Mouse (Mus musculus): ENCODE results near the gene R3hdm4. TPM values are rescaled to one million over a fixed set of nuclear protein-coding genes. Genes with fewer than 3 reads are reported as not detected.

The R3hdm4 gene
- total and polyA plus RNA-seq, 3 experiments = 29.1 to 105 TPM; not detected in 1

DNA sequence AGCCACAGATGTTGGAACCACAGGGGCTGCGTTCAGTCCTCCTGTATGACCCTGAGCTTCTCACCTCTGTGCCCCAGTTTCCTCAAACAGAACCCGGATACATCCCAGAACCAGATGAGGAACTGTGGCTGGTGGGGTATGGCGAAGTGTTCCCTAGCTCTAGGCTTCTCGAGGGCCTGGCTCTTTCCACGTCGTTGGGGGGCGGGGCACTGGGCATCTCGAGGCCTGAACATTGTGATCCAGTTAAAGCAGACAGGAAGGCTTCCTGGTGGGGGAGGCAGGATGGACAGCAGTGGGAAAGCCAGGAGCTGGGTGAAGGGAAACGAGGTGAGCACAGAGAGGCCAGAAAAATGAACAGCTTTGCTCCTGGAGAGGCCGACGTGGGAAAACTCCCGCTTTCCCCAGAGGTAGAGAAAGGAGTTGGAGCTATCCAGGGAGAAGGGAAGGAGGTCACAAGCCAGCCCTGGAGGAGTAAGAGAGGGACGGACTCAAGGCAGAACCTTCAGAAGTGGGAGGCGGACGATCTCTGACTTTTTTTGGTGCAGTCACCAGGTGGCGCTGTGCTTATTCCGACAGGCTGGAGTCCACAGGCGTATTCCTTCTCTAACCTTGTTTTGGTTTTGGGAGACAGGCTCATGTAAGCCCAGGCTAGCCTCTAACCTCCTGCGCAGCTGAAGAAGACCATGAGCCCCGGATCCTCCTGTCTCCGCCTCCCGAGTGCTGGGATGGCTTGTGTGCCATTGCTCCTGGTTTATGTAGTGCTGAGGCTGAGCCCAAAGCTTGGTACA is 37.5 kb downstream of the R3hdm4 start:
- Histone ChIP-seq H3K27ac (ENCODE audit: control insufficient read depth, low read depth, low read length) (no peak overlapping the region), H3K9ac (ENCODE audit: control insufficient read depth, low read depth, low read length, poor library complexity, severe bottlenecking) (peak overlapping the region; percentile 68), H3K79me2 (ENCODE audit: control insufficient read depth, insufficient read depth, low read length, poor library complexity) (no peaks in the 10 kb centered on the region), H3K27me3 (ENCODE audit: control insufficient read depth in 1 of 2, insufficient read depth in 2 of 2, low read length in 2 of 2) (no peaks in the 10 kb centered on the region), H3K9me3 (replicated peaks; ENCODE audit: insufficient read depth, low read length) (no peaks in the 10 kb centered on the region), H3K4me1 (ENCODE audit: control insufficient read depth in 1 of 2, insufficient read depth in 2 of 2, low read length in 2 of 2) (peaks cover 6 to 35% of the 10 kb centered on the region in 2 experiments; a peak in 3 of 4 replicates), H3K36me3 (ENCODE audit: control insufficient read depth in 1 of 2, insufficient read depth in 2 of 2, low read length in 2 of 2) (peaks cover 0 to 10% of the 10 kb centered on the region in 2 experiments; a peak in 2 of 4 replicates), H3K4me3 (ENCODE audit: control insufficient read depth in 1 of 2, insufficient read depth in 1 of 2, low read depth in 2 of 2, low read length in 2 of 2) (peak overlapping the region; percentile 45 to 50)
- TF ChIP-seq E2F4 (IDR thresholded peaks at IDR 0.05; ENCODE audit: borderline replicate concordance, low read depth, low read length) = no peak
- TF ChIP-seq JUND (IDR thresholded peaks at IDR 0.05; ENCODE audit: low read depth, low read length) = no peak
- no peak for TF ChIP-seq TAL1 (IDR thresholded peaks at IDR 0.05; ENCODE audit: low read length)
- 0 out of 2 replicates have a peak, but pooled peaks have one; percentile 26 for TF ChIP-seq NELFE (IDR thresholded peaks at IDR 0.05; ENCODE audit: low read depth, low read length)
- no peak for TF ChIP-seq MYB (IDR thresholded peaks at IDR 0.05; ENCODE audit: low read depth, low read length)
- no peak for TF ChIP-seq NRF1 (IDR thresholded peaks at IDR 0.05; ENCODE audit: insufficient read depth, low read depth, low read length, poor library complexity, severe bottlenecking)
- no peak for TF ChIP-seq ETS1 (IDR thresholded peaks at IDR 0.05; ENCODE audit: low read depth, low read length)
- TF ChIP-seq GATA1 (IDR thresholded peaks at IDR 0.05; ENCODE audit: low read depth, low read length) = no peak
- 0 out of 2 replicates have a peak, but pooled peaks have one; percentile 25 for TF ChIP-seq MYC (IDR thresholded peaks at IDR 0.05; ENCODE audit: low read depth, low read length)
- TF ChIP-seq KAT2A (conservative IDR thresholded peaks at IDR 0.05; ENCODE audit: low read depth, low read length) = no peak
- TF ChIP-seq SMC3 (IDR thresholded peaks at IDR 0.05; ENCODE audit: low read depth, low read length) = peak; percentile 83
- TF ChIP-seq EP300 (IDR thresholded peaks at IDR 0.05; ENCODE audit: low read depth in 1 of 2, low read length in 2 of 2) = no peak
- TF ChIP-seq TBP (IDR thresholded peaks at IDR 0.05; ENCODE audit: low read depth, low read length) = 0 out of 2 replicates have a peak, but pooled peaks have one; percentile 28
- TF ChIP-seq SIN3A (IDR thresholded peaks at IDR 0.05; ENCODE audit: low read length) = peak; percentile 63
- no peak for TF ChIP-seq TCF12 (IDR thresholded peaks at IDR 0.05; ENCODE audit: low read depth, low read length)
- peak; percentile 52 for TF ChIP-seq RAD21 (IDR thresholded peaks at IDR 0.05; ENCODE audit: low read depth, low read length)
- 0 out of 2 replicates have a peak, but pooled peaks have one; percentile 20 for TF ChIP-seq MXI1 (IDR thresholded peaks at IDR 0.05; ENCODE audit: low read depth, low read length)
- TF ChIP-seq CTCF (IDR thresholded peaks at IDR 0.05 in 2 of 3, conservative IDR thresholded peaks at IDR 0.05 in 1 of 3; ENCODE audit: control insufficient read depth in 1 of 3, insufficient read depth in 1 of 3, low read depth in 2 of 3, low read length in 3 of 3, poor library complexity in 1 of 3, severe bottlenecking in 1 of 3) = peak; percentile 84 to 88 (median 85)
- peak; percentile 64 for TF ChIP-seq HCFC1 (IDR thresholded peaks at IDR 0.05; ENCODE audit: low read depth, low read length)
- TF ChIP-seq POLR2AphosphoS5 (IDR thresholded peaks at IDR 0.05; ENCODE audit: borderline replicate concordance, low read depth, low read length) = no peak
- peak; percentile 23; the same call in 1 of the 2 replicates for TF ChIP-seq ZC3H11A (IDR thresholded peaks at IDR 0.05; ENCODE audit: low read depth, low read length)
- 0 out of 4 replicates have a peak, but pooled peaks of 1 of the 2 experiments have one; percentile 18 for TF ChIP-seq POLR2A (IDR thresholded peaks at IDR 0.05; ENCODE audit: control insufficient read depth in 1 of 2, insufficient read depth in 1 of 2, low read depth in 1 of 2, low read length in 2 of 2, poor library complexity in 1 of 2)
- peak; percentile 92 for DNase-seq (ENCODE audit: low read depth, low spot score)

All from MEL (cell line).